Mouse (Mus musculus): ENCODE data around the gene Phospho1.

GRCm38 (mm10) chr11:95857306-95857705 is 33.0 kb downstream of the Phospho1 start:
- TF ChIP-seq CTCF (IDR thresholded peaks at IDR 0.05; ENCODE audit: insufficient read depth, low read depth, low read length) (no peak), POLR2A (IDR thresholded peaks at IDR 0.05; ENCODE audit: insufficient read depth, low read depth, low read length) (no peak)

All from olfactory bulb, adult 2 months (tissue).